Mouse (Mus musculus) lung, postnatal 4 days (tissue): ENCODE data around the gene Enho.

Experiments used
- DNase-seq, 2 experiments: peaks; one replicate each; pipeline ENCODE4 v3.0.0; 2021

Gene Enho

GRCm38 (mm10) chr4:41662723-41663122, 22.6 kb upstream of the Enho start:
- no peak for DNase-seq

DNA sequence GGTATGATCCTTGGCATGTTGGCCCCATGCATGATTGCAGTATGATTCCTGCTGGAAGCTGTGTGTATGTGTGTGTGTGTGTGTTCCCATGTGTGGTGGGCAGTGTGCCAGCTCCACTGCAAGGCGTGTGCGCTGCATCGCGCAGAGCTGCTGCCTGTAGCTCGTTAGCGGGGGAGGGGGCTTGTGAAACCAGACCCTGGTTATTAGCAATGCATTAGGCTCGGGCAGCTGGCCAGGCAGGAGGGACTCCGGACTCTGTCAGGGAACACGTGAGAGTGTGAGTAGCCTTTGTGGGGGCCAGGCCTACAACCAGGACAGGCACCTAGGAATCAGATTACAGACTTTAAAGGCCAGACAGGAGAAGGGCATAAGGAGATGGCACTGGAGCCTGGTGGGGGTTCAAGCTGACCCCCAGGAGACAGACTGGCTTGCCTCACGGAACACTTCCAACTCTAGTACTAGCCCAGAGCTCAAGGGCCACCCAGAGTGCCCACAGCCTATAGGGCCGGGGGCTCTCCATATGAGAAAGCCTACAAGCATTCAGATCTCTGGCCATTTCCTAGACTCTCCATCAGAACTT, 20.8 kb upstream of the Enho start:
- no peak for DNase-seq

DNA sequence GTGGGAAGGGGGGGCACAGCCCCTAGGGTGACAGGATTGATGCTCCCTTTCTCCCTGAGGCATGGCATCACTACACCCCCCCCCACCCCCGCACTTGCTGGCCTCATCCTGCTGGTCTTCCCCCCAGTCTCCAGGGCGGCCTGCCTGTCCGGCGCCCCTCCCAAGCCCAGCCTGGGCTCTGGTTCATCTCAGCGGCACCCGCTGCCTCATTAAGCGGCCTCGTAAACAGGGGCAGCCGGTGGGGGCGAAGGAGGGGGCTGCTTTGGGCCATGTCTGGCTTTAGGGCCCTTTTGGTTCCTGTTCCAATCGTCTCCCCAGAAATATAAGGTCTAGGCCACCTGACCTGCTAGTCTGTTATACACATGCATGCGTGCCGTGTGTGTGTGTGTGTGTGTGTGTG, 19.4 kb upstream of the Enho start:
- no peak for DNase-seq

GRCm38 (mm10) chr4:41658566-41659384, 18.7 kb upstream of the Enho start:
- no peak for DNase-seq

GRCm38 (mm10) chr4:41655525-41655924, 15.4 kb upstream of the Enho start:
- DNase-seq = no peak

DNA sequence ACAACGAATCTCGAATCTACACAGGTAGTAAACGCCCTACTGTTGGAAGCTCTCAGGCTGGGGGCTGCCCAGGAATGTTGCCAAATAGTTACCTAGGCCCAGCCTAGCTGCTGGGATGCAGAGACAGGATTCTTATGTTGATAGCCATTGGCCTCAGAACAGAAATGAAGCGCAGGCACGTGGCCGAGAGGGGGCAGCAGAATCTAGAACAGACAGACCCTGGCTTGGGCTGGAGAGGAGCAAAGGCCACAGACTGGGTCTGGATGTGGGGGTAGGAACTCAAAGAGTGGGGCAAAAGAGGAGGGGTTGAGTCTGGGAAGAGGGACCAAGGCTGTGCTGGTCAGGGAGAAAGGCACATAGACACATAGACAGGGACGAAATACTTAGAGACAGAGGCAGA, 14.1 kb upstream of the Enho start:
- DNase-seq = peak; percentile 63 to 74

- no peak for DNase-seq
Observed at GRCm38 (mm10) chr4:41653730-41654129, 13.6 kb upstream of the Enho start.

- DNase-seq = peak; percentile 70 to 80
Observed at GRCm38 (mm10) chr4:41653296-41653695, 13.2 kb upstream of the Enho start.

DNA sequence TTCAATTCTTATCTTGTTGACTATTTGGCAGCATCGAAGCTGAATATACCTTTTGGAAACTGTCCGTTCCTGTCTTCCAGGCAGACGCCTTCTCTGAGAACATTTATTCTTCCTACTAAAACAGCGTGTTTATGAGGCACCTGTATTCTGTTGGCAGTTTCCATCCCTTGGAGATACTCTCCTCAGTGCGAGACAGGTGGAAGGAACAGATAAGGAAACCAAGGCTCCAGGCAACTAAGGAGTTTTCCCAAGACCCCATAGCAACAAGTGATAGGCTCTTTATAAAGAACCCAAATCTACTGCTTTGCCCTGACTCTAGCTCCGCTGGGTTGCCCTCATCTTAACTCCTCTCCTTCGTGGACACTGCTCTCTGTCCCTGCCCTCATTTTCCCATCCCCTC, 8.5 kb upstream of the Enho start:
- no peak for DNase-seq

DNA sequence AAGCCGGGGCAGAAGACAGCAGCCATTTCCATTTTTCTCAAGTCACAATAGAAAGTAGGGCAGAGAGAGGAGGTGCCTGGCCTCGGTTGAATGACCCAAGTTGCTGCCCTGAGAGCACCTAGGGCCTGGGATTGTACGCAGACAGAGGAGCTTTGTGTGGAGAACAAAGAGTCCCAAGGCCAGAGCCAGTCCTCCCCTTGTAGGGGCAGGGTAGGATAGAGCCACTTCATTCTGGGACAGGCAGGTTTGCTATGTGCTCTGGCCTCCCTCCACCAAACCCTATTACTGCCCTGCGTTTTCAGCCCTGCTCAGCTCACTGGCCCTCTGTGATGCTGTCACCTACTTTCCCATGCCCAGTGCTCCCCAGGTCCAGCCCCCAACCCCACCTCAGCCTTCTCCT, 8.0 kb upstream of the Enho start:
- DNase-seq = no peak

DNA sequence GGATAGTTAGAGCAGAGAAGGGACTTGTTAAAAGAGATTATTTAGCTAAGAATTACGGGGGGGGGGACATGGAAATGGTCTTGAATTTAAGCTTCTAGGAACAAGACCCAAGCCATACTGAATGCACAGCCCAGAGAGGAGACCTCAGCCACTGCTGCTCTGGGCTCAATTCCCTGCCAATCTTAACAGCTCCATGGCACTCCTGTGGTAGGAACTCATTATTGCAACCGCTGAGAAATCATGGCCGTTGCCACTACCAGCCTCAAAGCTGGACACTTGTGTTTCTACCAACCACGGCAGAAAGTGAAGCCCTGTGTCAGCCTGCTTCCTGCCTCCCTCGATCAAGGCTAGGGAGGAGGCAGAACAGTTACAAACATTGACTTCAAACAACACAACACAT, 5.4 kb upstream of the Enho start:
- DNase-seq = peak; percentile 32 to 65

- DNase-seq = no peak
Observed at GRCm38 (mm10) chr4:41641199-41641822, 1.2 kb upstream of the Enho start.

GRCm38 (mm10) chr4:41639214-41639841, 796 bp downstream of the Enho start:
- DNase-seq = peak in 1 of 2 experiments; percentile 15

GRCm38 (mm10) chr4:41638828-41639213, 1.3 kb downstream of the Enho start:
- DNase-seq = peak in 1 of 2 experiments; percentile 20

- no peak for DNase-seq
Observed at GRCm38 (mm10) chr4:41638186-41638731, 1.9 kb downstream of the Enho start.

- DNase-seq = no peak
Observed at GRCm38 (mm10) chr4:41636882-41637635, 3.1 kb downstream of the Enho start.

- DNase-seq = peak in 1 of 2 experiments; percentile 19
Observed at GRCm38 (mm10) chr4:41636366-41636765, 3.8 kb downstream of the Enho start.

GRCm38 (mm10) chr4:41635906-41636305, 4.2 kb downstream of the Enho start:
- DNase-seq = no peak

- DNase-seq = peak in 1 of 2 experiments; percentile 16
Observed at GRCm38 (mm10) chr4:41635224-41635623, 4.9 kb downstream of the Enho start.

- DNase-seq = no peak
Observed at GRCm38 (mm10) chr4:41634631-41635030, 5.5 kb downstream of the Enho start.

GRCm38 (mm10) chr4:41633001-41633400, 7.1 kb downstream of the Enho start:
- peak; percentile 33 for DNase-seq

GRCm38 (mm10) chr4:41631390-41631789, 8.7 kb downstream of the Enho start:
- peak; percentile 61 to 71 for DNase-seq
